Mouse (Mus musculus) stomach, embryonic 16.5 days (tissue): ENCODE results near the gene Dlg4. TPM values are rescaled to one million over a fixed set of nuclear protein-coding genes. Genes with fewer than 3 reads are reported as not detected.

Experiments used
- ATAC-seq: fragments of 200-750 bp; cut with Nextera tagmentation; 2 replicates; pipeline ENCODE4 v1.8.0; 2017; ENCODE audit warnings: moderate number of reproducible peaks, moderate TSS enrichment; ENCODE audit not compliant: insufficient read depth, low FRiP score
- H3K27ac ChIP-seq: fragments of 300-500 bp; sonication (generic); 2 replicates; pipeline ENCODE4 v1.5.1; 2014; ENCODE audit warnings: low read length
- H3K27me3 ChIP-seq: fragments of 300-500 bp; sonication (generic); 2 replicates; pipeline ENCODE4 v1.6.1; 2014; ENCODE audit warnings: low read length, control low read depth, mixed read lengths; ENCODE audit not compliant: control insufficient read depth, insufficient read depth
- H3K36me3 ChIP-seq: fragments of 300-500 bp; sonication (generic); 2 replicates; pipeline ENCODE4 v1.6.1; 2014; ENCODE audit warnings: low read length; ENCODE audit not compliant: control insufficient read depth, insufficient read depth
- H3K4me1 ChIP-seq: fragments of 300-500 bp; sonication (generic); 2 replicates; pipeline ENCODE4 v1.6.1; 2014; ENCODE audit warnings: low read length, control low read depth, mixed read lengths; ENCODE audit not compliant: control insufficient read depth, insufficient read depth
- H3K4me2 ChIP-seq: fragments of 300-500 bp; sonication (generic); 2 replicates; pipeline ENCODE4 v1.6.1; 2014; ENCODE audit warnings: low read depth, low read length, mixed read lengths
- H3K4me3 ChIP-seq: fragments of 300-500 bp; sonication (generic); replicated peaks from 2 replicates; pipeline ENCODE4 v1.5.1; 2014; ENCODE audit warnings: mild to moderate bottlenecking, low read length
- H3K9ac ChIP-seq: fragments of 300-500 bp; sonication (generic); 2 replicates; pipeline ENCODE4 v1.6.1; 2014; ENCODE audit warnings: low read length
- H3K9me3 ChIP-seq: fragments of 300-500 bp; sonication (generic); replicated peaks from 2 replicates; pipeline ENCODE4 v1.6.1; 2016; ENCODE audit warnings: low read length, control low read depth; ENCODE audit not compliant: control insufficient read depth
- WGBS: fragments of 180-500 bp; shearing (Covaris S2); extraction: QIAGEN DNeasy Blood & Tissue Kit; methylation state at CpG from one replicate; pipeline ENCODE4 v1.1.7; 2014; 5-methylcytosine and 5-hydroxymethylcytosine counted together
- polyA plus RNA-seq: library from polyadenylated mRNA; unstranded; fragments of >200 nt; fragmentation: Nextera tagmentation; extraction: Ambion mirVana; gene quantifications from 2 replicates; pipeline ENCODE4 v1.2.1, GENCODE M21; 2015

Dlg4 gene
- polyA plus RNA-seq, 1 experiment from 2014 or later = 9.0 TPM

- WGBS = 52% methylated on average over 10 of the region's 10 CpGs
- Histone ChIP-seq H3K36me3 (no peaks in the 10 kb centered on the region), H3K4me3 (no peak overlapping the region), H3K9ac (no peak overlapping the region), H3K27ac (no peak overlapping the region), H3K4me1 (no peaks in the 10 kb centered on the region), H3K4me2 (no peak overlapping the region), H3K27me3 (no peaks in the 10 kb centered on the region), H3K9me3 (no peaks in the 10 kb centered on the region)
- no peak for ATAC-seq
These were observed 33.1 kb downstream of the Dlg4 start for GRCm38 (mm10) chr11:70049816-70050215.

GRCm38 (mm10) chr11:70053156-70053555, 36.4 kb downstream of the Dlg4 start:
- Histone ChIP-seq H3K27ac (no peak overlapping the region), H3K4me2 (no peak overlapping the region), H3K4me3 (no peak overlapping the region), H3K36me3 (no peaks in the 10 kb centered on the region), H3K4me1 (no peaks in the 10 kb centered on the region), H3K27me3 (no peaks in the 10 kb centered on the region), H3K9me3 (no peaks in the 10 kb centered on the region), H3K9ac (no peak overlapping the region)
- no peak for ATAC-seq
- 42% methylated on average over 7 of the region's 7 CpGs for WGBS

DNA sequence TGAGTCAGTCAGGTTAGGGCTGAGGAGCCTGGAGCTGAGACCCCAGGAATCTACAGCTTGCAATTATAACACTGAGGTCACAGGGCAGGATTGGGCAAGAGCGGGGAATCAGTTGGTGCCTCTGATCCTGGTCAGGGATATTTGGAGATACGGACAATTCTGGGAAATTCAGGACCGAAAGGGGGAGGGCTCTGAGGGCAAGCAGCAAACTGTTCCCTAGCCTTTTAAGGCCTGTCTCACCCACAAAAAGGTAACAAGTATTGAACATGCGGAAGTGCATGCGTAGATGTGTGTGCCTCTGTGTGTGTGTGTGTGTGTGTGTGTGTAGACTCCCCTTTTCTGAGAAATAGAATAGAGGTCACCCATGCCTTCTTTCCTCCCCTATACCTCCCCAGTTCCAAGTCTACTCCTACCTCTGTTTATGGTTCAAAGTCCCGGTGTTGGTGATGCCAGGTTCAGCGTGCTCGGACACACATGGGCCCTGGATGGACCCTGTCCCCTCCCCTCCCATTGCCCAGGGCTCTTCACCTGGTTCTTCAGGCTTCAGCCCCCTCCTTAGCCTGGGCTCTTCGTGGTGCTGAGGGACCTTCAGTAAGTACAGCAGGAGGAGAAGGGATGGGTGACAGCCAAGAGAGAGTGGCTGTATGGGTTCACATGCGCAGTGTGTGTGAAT, 37.3 kb downstream of the Dlg4 start, which contains the start of gene Asgr1:
TSS of gene Asgr1 (plus strand) at position 188 of the 673 bp plus-strand sequence.
- H3K4me3 ChIP-seq = no peak within 1 kb of the TSS
- 0 out of 2 replicates have a peak, but pooled peaks have one; percentile 14 for ATAC-seq

DNA sequence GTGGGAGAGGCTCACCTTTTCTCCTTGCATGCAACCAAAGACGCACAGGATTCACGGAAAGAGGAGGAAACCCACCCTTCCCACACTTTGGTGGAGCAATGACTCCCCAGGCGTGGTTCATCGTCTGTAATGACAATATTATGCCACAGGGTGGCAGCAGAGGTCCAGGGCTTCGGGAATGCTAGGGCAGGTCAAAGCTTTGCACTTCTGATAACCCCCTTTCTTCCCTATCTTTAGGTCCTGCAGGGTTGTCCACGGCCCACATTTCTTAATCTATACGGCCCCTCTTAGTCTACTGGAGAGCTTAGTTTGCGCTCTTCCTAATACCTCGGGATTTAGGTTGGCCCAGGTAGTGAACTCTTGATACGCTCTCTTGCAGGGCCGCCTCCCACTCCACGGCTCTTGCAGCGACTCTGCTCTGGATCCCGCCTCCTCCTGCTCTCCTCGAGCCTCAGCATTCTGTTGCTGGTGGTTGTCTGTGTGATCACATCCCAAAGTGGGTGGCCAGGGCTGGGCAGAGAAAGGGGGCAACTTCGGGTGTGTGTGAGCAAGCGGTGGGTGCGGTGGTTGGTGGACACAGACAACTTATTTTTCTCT, 39.0 kb downstream of the Dlg4 start:
- H3K27ac ChIP-seq = no peak overlapping the region
- H3K9me3 ChIP-seq = no peaks in the 10 kb centered on the region
- peak; percentile 37; the same call in 1 of the 2 replicates for ATAC-seq
- H3K4me3 ChIP-seq = no peak overlapping the region
- H3K36me3 ChIP-seq = no peaks in the 10 kb centered on the region
- 22% methylated on average over 18 of the region's 18 CpGs for WGBS
- no peaks in the 10 kb centered on the region for H3K4me1 ChIP-seq
- no peaks in the 10 kb centered on the region for H3K27me3 ChIP-seq
- no peak overlapping the region for H3K4me2 ChIP-seq
- no peak overlapping the region for H3K9ac ChIP-seq

More for the DNA sequence above, 37.3 kb downstream of the Dlg4 start, which contains the start of gene Asgr1:
- Histone ChIP-seq H3K36me3 (no peaks in the 10 kb centered on the region), H3K27ac (no peak within 1 kb of the TSS), H3K9ac (no peak within 1 kb of the TSS), H3K4me1 (no peaks in the 10 kb centered on the region), H3K4me2 (no peak within 1 kb of the TSS), H3K27me3 (no peaks in the 10 kb centered on the region), H3K9me3 (no peaks in the 10 kb centered on the region)
- 80% methylated on average over 10 of the region's 10 CpGs for WGBS

DNA sequence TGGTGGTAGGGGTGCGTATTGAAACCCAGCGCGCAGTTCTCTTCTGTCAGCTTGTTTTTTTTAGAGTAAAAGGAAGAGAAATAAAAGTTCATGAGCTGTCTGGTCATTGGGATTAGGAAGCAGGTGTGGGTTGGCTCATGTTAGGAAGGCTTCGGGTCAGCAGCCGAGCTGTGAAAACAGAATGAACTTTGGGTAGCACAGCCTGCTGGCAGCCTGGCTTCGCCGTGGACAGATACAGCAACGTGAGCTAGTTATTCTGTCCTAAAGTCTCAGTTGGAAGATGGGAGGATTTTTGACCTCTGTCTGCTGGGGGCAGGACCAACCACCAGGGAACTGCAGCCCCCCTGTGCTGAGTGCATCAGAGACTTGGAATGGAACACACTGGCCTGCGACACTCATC, 41.1 kb downstream of the Dlg4 start:
- no peak overlapping the region for H3K4me2 ChIP-seq

DNA sequence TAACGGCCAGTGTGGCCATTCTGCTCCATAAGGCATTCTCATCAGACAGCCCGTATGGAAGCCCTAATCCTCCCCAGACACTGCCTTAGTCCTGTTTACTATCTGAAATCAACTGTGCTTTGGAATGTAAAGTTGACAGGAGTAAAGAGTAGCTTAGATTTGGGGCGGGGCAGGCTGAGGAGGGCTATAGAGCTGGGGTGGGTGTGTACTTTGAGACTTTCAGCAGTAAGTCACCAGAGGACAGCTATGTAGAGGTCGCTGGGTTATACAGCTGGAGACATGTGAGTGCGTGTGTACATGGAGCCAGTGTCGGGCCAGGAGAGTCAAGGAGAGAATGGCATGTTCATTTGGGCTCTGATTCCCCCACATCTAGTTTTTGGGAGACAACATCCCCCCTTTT, 43.2 kb downstream of the Dlg4 start:
- no peak overlapping the region for H3K4me2 ChIP-seq
- WGBS = 26% methylated on average over 6 of the region's 6 CpGs
- no peak for ATAC-seq

More for the DNA sequence above, 41.1 kb downstream of the Dlg4 start:
- no peaks in the 10 kb centered on the region for H3K9me3 ChIP-seq
- H3K27ac ChIP-seq = no peak overlapping the region
- no peaks in the 10 kb centered on the region for H3K36me3 ChIP-seq
- no peaks in the 10 kb centered on the region for H3K27me3 ChIP-seq
- H3K4me1 ChIP-seq = no peaks in the 10 kb centered on the region
- no peak overlapping the region for H3K9ac ChIP-seq
- H3K4me3 ChIP-seq = no peak overlapping the region
- 85% methylated on average over 9 of the region's 9 CpGs for WGBS
- ATAC-seq = no peak

GRCm38 (mm10) chr11:70063053-70063452, 46.3 kb downstream of the Dlg4 start:
- Histone ChIP-seq H3K4me3 (no peak overlapping the region), H3K27ac (no peak overlapping the region), H3K4me1 (no peaks in the 10 kb centered on the region), H3K4me2 (no peak overlapping the region), H3K9me3 (no peaks in the 10 kb centered on the region), H3K36me3 (no peaks in the 10 kb centered on the region), H3K27me3 (no peaks in the 10 kb centered on the region), H3K9ac (no peak overlapping the region)
- ATAC-seq = no peak
- 67% methylated on average over 3 of the region's 3 CpGs for WGBS

More for the DNA sequence above, 43.2 kb downstream of the Dlg4 start:
- no peaks in the 10 kb centered on the region for H3K9me3 ChIP-seq
- H3K27me3 ChIP-seq = no peaks in the 10 kb centered on the region
- no peak overlapping the region for H3K27ac ChIP-seq
- no peak overlapping the region for H3K9ac ChIP-seq
- no peaks in the 10 kb centered on the region for H3K4me1 ChIP-seq
- no peak overlapping the region for H3K4me3 ChIP-seq
- H3K36me3 ChIP-seq = no peaks in the 10 kb centered on the region

- no peaks in the 10 kb centered on the region for H3K9me3 ChIP-seq
- H3K4me1 ChIP-seq = no peaks in the 10 kb centered on the region
- no peaks in the 10 kb centered on the region for H3K27me3 ChIP-seq
- no peak overlapping the region for H3K4me3 ChIP-seq
- ATAC-seq = no peak
- no peak overlapping the region for H3K4me2 ChIP-seq
- H3K36me3 ChIP-seq = no peaks in the 10 kb centered on the region
- no peak overlapping the region for H3K9ac ChIP-seq
- 79% methylated on average over 4 of the region's 4 CpGs for WGBS
- H3K27ac ChIP-seq = no peak overlapping the region
These were observed 50.0 kb downstream of the Dlg4 start for GRCm38 (mm10) chr11:70066701-70067100.

- H3K4me3 ChIP-seq = no peak overlapping the region
- no peak overlapping the region for H3K4me2 ChIP-seq
- no peak overlapping the region for H3K27ac ChIP-seq
- H3K9me3 ChIP-seq = no peaks in the 10 kb centered on the region
- no peaks in the 10 kb centered on the region for H3K27me3 ChIP-seq
- 53% methylated on average over 3 of the region's 3 CpGs for WGBS
- no peaks in the 10 kb centered on the region for H3K36me3 ChIP-seq
- no peak overlapping the region for H3K9ac ChIP-seq
- no peak for ATAC-seq
- no peaks in the 10 kb centered on the region for H3K4me1 ChIP-seq
These were observed 51.5 kb downstream of the Dlg4 start for GRCm38 (mm10) chr11:70068245-70068644.
